Mouse (Mus musculus) lung, postnatal 14 days (tissue): Measurements from ENCODE around the gene Ptpn1.

Source experiments
- DNase-seq: peaks from one replicate; pipeline ENCODE4 v3.0.0; 2021

Ptpn1 gene

DNA sequence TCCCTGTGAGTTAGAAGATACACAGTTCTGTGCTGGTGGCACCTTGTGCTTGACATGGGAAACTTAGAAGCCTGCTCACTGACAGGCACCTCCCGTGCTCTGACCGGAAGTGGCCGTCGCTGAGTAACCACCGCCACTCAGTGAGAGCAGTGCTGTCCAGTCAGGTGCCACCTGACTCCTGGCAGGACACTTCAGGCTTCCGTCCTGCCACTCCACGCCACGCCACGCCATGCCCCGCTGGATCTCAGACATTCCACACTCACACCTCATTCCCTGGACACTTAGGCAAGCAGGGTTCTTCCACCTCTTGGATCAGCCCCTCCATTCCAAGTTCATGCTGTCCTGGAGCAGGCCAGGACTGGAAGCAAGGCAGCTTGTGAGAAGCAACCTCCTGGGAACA, 46.4 kb downstream of the Ptpn1 start:
- DNase-seq, result peak; percentile 37

DNA sequence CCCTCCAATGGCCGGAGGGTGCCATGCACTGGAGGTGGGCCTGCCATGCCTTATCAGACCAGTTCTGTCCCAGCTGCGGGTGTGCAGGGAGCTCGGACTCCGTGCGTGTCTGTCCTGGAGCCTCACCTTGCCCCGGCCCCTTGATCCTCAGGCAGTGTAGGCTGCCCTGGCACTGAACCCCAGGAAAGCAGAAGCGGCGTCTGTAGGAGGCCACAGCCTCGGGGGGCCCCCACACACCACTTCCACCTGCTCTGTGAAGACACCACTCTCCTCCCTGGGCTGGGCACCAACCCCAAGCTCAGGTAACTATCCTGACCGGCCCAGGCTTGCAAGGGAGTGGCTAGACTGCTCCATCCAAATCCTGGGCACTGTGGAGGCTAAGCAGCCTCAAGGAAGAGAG, 48.5 kb downstream of the Ptpn1 start:
- no peak for DNase-seq

GRCm38 (mm10) chr2:167982646-167983045, 50.8 kb downstream of the Ptpn1 start:
- peak; percentile 68 for DNase-seq

- DNase-seq, result no peak
These were observed 52.5 kb downstream of the Ptpn1 start for GRCm38 (mm10) chr2:167984371-167984770.

DNA sequence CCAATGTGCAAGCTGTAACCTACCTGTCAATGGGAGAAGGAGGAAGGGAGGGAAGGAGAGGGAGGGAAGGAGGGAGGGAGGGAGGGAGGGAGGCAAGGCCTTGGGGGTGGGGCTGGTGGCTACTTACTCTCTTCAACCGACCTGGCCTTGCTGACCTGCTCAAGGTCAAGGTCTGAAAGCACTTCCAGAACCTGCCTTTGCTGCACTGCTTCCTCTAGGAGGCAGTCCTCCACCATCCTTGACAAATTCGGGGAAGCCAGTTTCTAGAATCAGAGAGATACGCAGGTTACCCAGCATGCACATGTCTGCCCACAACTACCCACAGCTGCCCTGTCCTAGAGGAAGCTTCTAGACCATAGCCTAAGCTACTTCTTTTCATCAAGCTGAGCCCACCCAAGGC, 53.1 kb downstream of the Ptpn1 start:
- DNase-seq, result no peak

- DNase-seq, result peak; percentile 64
These were observed 54.9 kb downstream of the Ptpn1 start for GRCm38 (mm10) chr2:167986762-167987161.

DNA sequence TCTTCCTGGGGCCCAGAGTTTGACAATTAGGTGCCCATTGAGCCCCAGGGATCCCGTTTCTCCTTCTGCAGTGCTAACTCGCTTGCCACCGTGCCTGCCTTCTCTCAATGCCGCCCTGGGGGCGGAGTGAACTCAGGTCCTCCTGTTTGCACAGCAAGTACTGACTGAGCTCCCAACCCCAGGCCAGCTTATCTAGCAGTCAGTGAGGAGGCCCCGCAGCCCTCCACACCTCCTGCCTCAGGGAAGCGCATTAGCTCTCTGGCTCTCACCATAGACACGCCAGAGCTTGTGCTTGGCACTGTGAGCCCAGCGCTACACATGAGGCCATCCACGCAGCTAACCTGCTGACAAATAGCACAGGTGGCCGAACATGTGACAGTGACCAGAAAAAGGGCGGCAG, 55.8 kb downstream of the Ptpn1 start:
- no peak for DNase-seq

DNA sequence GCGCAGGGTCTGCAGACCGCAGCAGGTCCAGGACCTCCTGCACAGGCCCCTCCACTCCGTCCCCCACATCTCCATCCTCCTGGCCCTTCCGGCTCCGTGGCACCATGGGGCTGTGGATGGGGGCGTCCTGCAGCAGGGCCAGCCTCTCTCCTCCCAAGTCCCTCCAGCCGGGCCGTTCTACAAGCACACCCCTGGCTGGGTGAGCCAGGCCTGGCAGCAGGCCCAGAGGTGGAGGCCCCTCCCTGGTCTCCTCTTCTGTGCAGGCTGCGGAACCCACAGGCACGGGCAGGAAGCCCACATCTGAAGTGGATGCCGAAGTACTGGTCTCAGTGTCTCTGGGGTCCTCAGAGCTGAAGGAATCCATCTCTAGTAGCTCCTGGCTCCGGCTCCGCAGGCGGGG, 57.5 kb downstream of the Ptpn1 start:
- DNase-seq, result peak; percentile 61

GRCm38 (mm10) chr2:167993260-167993659, 61.4 kb downstream of the Ptpn1 start:
- DNase-seq, result no peak

DNA sequence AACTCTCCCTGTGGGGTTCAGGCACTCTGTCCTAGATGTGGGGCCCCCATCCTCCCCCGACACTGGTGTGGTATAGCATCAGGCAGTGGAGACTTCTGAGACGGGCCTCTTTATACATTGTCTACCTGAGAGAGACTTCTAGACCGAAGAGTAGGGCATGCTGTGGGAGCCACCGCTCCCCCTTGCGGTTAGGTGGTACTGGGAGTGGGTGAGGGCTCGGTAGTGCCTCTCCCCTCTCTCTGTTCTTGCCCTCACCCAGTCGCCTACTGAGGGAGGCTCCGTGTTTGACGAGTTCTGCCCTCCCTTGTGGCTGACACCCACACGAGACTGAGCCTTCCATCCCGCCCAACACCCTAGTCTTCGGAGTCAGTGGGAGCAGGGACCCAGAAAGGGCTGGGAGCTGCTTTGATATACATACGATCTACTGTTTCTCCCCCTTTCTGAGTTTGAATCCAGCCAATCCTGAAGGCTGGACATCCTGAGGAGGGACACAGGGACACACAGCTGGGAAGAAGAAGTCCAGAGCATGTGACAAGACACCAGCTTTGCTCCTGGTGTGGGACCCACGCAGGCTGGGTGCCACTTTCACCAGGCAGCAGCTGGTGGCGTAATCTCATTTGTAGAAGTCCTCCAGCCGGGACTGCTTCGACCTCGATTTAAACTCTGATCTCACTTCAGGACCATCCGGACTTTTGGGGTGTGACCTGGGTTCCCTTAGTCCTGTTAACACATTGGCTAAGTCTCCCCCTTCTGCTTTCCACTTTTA, 64.2 kb downstream of the Ptpn1 start:
- DNase-seq, result no peak

- no peak for DNase-seq
These were observed 64.9 kb downstream of the Ptpn1 start for GRCm38 (mm10) chr2:167996672-167997215.

- DNase-seq, result no peak
These were observed 65.7 kb downstream of the Ptpn1 start for GRCm38 (mm10) chr2:167997562-167997961.

DNA sequence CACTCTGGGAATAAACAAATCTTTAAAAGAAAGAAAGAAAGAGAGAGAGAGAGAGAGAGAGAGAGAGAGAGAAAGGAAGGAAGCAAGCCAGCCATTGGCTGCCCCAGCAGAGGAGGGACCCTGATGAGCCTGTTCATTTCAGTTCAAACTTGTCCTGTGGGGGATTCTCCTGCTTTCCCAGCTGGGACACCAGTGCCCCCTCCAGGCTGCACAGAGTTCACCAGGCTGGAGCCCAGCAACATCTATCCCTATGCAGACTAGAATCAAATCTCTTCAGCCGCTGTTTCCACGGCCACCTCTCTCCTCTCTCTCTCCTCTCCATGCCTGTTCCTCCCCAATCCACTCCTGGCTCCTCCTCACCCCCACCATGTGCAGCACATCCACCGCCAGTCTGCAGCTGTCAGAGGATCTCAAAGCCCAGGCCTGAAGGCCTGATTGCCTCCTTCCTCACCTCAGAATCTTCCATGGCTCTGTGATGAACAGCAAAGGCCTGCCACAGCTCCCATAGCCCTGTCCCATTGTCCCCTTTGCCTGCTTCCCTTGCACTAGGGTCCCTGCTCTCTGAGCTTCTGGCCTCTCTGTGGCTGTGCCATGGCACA, 67.4 kb downstream of the Ptpn1 start:
- DNase-seq, result no peak

DNA sequence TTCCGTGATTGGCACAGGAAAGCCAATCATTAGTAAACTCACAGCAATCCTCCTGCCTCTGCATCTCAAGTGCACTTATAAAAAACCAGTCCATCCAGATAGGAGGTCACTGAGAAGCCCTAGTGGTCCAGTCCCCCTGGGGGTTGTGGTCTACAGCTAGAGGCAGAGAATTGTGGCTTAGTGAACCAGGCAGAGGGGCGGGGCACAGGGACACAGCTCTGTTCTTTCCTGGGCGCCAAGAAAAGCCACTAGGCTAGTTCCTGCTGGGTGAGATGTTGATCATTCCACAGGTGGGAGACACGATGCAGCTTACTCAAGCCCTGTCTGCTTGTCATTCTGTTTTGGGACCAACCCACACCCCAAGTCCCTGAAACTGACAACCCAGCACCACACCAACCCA, 70.3 kb downstream of the Ptpn1 start:
- DNase-seq, result no peak

DNA sequence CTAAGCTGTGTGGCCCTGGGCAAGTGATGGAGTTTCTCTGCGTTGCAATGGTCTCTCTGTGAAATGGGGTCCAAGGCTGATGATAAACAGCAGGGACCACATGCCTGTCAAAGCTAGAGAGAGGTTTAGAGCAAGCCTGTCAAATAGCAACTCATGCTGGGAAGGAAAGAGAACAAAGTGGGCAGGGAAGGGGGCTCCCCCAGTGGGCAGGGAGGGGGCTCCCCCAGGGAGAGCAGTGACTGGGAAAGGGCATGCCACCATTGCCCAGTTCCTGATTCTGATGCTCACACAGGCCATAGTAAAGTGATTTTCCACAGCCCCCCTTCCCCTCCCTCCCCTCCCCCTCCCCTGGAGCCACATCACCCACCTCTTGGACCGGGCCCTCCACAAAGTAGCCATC, 71.0 kb downstream of the Ptpn1 start:
- no peak for DNase-seq

DNA sequence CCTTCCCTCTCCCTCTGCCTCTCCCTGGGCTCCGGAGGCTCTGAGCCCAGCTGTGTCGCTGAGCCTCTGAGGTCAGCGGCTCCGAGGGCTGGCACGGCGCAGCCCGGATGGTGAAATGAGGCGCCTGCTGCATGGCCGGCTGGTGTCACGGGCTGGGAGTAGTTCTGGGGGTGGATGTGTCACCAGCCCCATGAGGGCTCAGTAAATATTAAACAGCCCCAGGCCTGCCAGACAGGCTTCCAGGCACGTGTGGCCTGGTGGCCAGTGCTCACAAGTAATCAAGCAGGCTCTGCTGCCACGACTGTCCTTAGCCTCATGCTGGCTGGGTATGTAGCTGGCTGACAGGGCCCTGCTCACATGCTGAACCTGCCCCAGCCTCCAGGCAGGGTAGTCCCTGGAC, 71.6 kb downstream of the Ptpn1 start:
- no peak for DNase-seq

DNA sequence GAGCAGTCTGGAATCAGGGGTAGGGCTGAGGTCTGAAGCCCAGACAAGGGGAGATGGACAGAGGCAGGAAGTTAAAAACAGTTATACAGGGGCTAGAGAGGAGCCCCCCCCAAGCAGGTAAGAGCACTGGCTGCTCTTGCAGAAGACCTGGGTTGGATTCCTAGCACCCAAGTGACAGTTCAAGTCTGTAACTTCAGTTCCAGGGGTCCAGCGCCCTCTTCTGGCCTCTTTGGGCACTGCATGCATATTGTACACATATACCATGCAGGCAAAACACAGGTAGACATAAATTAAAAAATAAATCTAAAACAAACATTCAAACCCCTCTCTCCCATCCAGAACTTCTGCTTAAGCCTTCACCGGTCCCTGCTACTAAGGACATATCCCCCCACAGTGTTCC, 72.5 kb downstream of the Ptpn1 start:
- no peak for DNase-seq

- no peak for DNase-seq
These were observed 73.1 kb downstream of the Ptpn1 start for GRCm38 (mm10) chr2:168005005-168005404.

- DNase-seq, result no peak
These were observed 73.8 kb downstream of the Ptpn1 start for GRCm38 (mm10) chr2:168005616-168006015.

GRCm38 (mm10) chr2:168006489-168006888, 74.6 kb downstream of the Ptpn1 start:
- DNase-seq, result no peak

DNA sequence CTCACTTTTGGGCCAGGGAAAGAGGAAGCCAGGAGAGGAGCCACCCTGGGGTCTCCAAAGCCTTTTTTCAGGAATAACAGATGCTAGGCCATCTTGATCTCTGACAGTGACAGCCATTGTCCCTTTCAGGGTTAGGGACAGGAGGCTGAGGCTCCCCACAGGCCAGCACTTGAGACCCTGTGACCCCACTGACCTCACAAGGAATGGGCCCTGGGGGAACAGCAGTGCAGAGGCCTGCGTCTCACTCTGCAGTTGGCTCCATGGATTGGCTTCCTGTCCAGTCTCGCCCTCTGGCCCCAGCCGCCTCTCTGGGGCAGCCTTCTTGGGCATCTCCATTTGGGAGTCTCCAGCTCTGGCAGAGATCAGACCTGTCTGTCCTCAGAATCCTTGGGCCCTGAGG, 76.3 kb downstream of the Ptpn1 start:
- DNase-seq, result no peak

DNA sequence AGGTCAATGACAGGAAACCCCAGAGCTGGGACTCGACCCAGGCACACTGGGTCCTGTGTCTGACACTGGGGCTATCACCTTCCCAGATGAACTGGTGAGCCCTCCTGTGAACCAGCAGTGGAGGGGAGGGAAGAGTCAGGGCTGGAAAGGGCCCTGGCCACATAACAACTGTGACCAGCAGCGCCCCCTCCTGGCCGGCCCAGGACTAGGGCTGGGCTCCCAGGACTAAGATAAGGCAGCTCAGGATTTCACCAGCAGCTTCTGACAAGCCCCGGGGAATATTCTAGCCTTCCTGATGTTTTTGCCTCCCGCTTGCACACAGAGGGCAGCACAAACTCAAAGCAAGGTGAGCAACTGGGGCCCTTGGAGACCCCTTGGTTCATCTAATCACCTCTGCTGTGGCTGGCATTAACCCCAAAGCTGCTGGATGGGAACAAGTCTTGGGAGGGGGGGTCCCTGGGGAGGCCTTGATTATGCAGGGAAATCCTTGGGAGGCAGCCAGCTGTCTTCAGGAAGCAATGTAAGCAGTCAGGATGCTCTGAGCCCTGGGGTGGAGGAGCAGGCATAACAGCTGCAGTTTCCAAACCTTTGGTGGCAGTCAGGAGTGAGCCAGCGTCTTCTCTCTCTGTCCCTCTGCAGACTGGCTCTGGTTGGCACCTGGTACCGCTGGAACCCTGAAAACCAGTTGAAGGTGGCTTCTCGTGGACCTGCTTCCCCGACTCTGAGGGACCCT, 78.2 kb downstream of the Ptpn1 start, which contains the start of gene Ripor3:
TSS of gene Ripor3 (minus strand) at position 683 of the 733 bp plus-strand sequence.
- peak; percentile 84 for DNase-seq

GRCm38 (mm10) chr2:168010893-168011292, 79.0 kb downstream of the Ptpn1 start:
- DNase-seq, result no peak

- peak; percentile 92 for DNase-seq
These were observed 85.1 kb downstream of the Ptpn1 start for GRCm38 (mm10) chr2:168016951-168017391.
